Mouse (Mus musculus) myocyte (in vitro differentiated cells): ENCODE results near the gene Vgll4. TPM values are rescaled to one million over a fixed set of nuclear protein-coding genes. Genes with fewer than 3 reads are reported as not detected.

ENCODE experiments used
- H3K27me3 ChIP-seq: one replicate; pipeline ENCODE4 v1.6.1; 2011; ENCODE audit not compliant: control insufficient read depth, insufficient read depth, insufficient read length
- H3K36me3 ChIP-seq: one replicate; pipeline ENCODE4 v1.6.1; 2011; ENCODE audit not compliant: control insufficient read depth, insufficient read depth
- H3K4me2 ChIP-seq: one replicate; pipeline ENCODE4 v1.6.1; 2011; ENCODE audit warnings: low read depth, control low read depth
- H3K4me3 ChIP-seq: one replicate; pipeline ENCODE4 v1.5.1; 2011; ENCODE audit warnings: mild to moderate bottlenecking, control low read depth, moderate library complexity
- H3K79me2 ChIP-seq: one replicate; pipeline ENCODE4 v1.6.1; 2011; ENCODE audit not compliant: control insufficient read depth, insufficient read depth
- H3ac ChIP-seq: one replicate; pipeline ENCODE4 v1.6.1; 2011; ENCODE audit not compliant: control insufficient read depth, insufficient read length
- CEBPB ChIP-seq: IDR thresholded peaks from 2 replicates; pipeline ENCODE4 v1.6.1; 2011; ENCODE audit warnings: mild to moderate bottlenecking, moderate library complexity; ENCODE audit not compliant: poor library complexity, insufficient read depth, severe bottlenecking
- E2F4 ChIP-seq: IDR thresholded peaks from one replicate; pipeline ENCODE4 v1.6.1; 2011; ENCODE audit warnings: mild to moderate bottlenecking, control low read depth, moderate library complexity; ENCODE audit not compliant: insufficient read depth
- MAX ChIP-seq: IDR thresholded peaks from one replicate; pipeline ENCODE4 v1.6.1; 2011; ENCODE audit warnings: low read depth, mild to moderate bottlenecking, control low read depth
- MYOD1 ChIP-seq, 3 experiments: IDR thresholded peaks; one replicate each; pipeline ENCODE4 v1.6.1; 2011; ENCODE audit warnings: control low read depth in 2 of 3, low read depth in 2 of 3, mild to moderate bottlenecking in 2 of 3, moderate library complexity in 1 of 3; ENCODE audit not compliant: insufficient read length in 2 of 3, control insufficient read depth in 1 of 3
- MYOG ChIP-seq, 3 experiments: IDR thresholded peaks; one replicate each; pipeline ENCODE4 v1.6.1; 2011; ENCODE audit warnings: control low read depth in 2 of 3, low read depth in 2 of 3, mild to moderate bottlenecking in 2 of 3; ENCODE audit not compliant: insufficient read length in 2 of 3, control insufficient read depth in 1 of 3, insufficient read depth in 1 of 3
- POLR2A ChIP-seq: IDR thresholded peaks from one replicate; pipeline ENCODE4 v1.6.1; 2011; ENCODE audit warnings: low read depth, mild to moderate bottlenecking, control low read depth, moderate library complexity; ENCODE audit not compliant: insufficient read length
- POLR2AphosphoS2 ChIP-seq: IDR thresholded peaks from one replicate; pipeline ENCODE4 v1.6.1; 2011; ENCODE audit warnings: low read depth, control low read depth; ENCODE audit not compliant: insufficient read length
- REST ChIP-seq: IDR thresholded peaks from one replicate; pipeline ENCODE4 v1.6.1; 2011; ENCODE audit warnings: mild to moderate bottlenecking, control low read depth, moderate library complexity; ENCODE audit not compliant: insufficient read depth, insufficient read length
- SRF ChIP-seq: IDR thresholded peaks from one replicate; pipeline ENCODE4 v1.6.1; 2011; ENCODE audit warnings: low read depth; ENCODE audit not compliant: control insufficient read depth, insufficient read length
- TCF12 ChIP-seq: IDR thresholded peaks from one replicate; pipeline ENCODE4 v1.6.1; 2011; ENCODE audit warnings: mild to moderate bottlenecking, control low read depth; ENCODE audit not compliant: poor library complexity, insufficient read depth, severe bottlenecking
- TCF3 ChIP-seq: IDR thresholded peaks from one replicate; pipeline ENCODE4 v1.6.1; 2011; ENCODE audit warnings: low read depth, control low read depth; ENCODE audit not compliant: insufficient read length
- USF1 ChIP-seq: IDR thresholded peaks from one replicate; pipeline ENCODE4 v1.6.1; 2011; ENCODE audit warnings: low read depth, mild to moderate bottlenecking, control low read depth, moderate library complexity
- polyA plus RNA-seq: library from polyadenylated mRNA; unstranded; fragments of >200 nt; fragmentation: generic; extraction: Trizol; gene quantifications from one replicate; pipeline ENCODE4 v1.2.1, GENCODE M21; 2012; ENCODE audit warnings: missing spikeins

The Vgll4 gene
- polyA plus RNA-seq, 1 experiment: 21.1 TPM

- no peak overlapping the region for H3K4me3 ChIP-seq
- no peaks in the 10 kb centered on the region for H3K79me2 ChIP-seq
- no peaks in the 10 kb centered on the region for H3K27me3 ChIP-seq
- H3K4me2 ChIP-seq: no peak overlapping the region
- H3K36me3 ChIP-seq: no peaks in the 10 kb centered on the region
- no peak overlapping the region for H3ac ChIP-seq
- TF ChIP-seq MYOG (IDR thresholded peaks at IDR 0.05; ENCODE audit: control insufficient read depth in 1 of 3, insufficient read depth in 1 of 3, insufficient read length in 2 of 3, low read depth in 2 of 3) (no peak), POLR2A (no peak), E2F4 (no peak)
Measured at GRCm38 (mm10) chr6:114991909-114992308, 22.1 kb upstream of the Vgll4 start.

GRCm38 (mm10) chr6:114988619-114988980 is 18.8 kb upstream of the Vgll4 start:
- no peak overlapping the region for H3K4me3 ChIP-seq

GRCm38 (mm10) chr6:114987966-114988618 is 18.3 kb upstream of the Vgll4 start:
- TF ChIP-seq REST: no peak
- no peak for TF ChIP-seq USF1
- TF ChIP-seq CEBPB: no peak
- no peak for TF ChIP-seq MYOD1 (IDR thresholded peaks at IDR 0.05; ENCODE audit: control insufficient read depth in 1 of 3, insufficient read length in 2 of 3, low read depth in 2 of 3)
- no peak for TF ChIP-seq POLR2A
- no peak for TF ChIP-seq TCF12
- no peak for TF ChIP-seq MAX
- no peak for TF ChIP-seq TCF3
- no peak for TF ChIP-seq POLR2AphosphoS2
- TF ChIP-seq MYOG (IDR thresholded peaks at IDR 0.05; ENCODE audit: control insufficient read depth in 1 of 3, insufficient read depth in 1 of 3, insufficient read length in 2 of 3, low read depth in 2 of 3): no peak
- no peak for TF ChIP-seq SRF
- no peak for TF ChIP-seq E2F4
- Histone ChIP-seq H3K36me3 (no peaks in the 10 kb centered on the region), H3K79me2 (no peaks in the 10 kb centered on the region), H3K4me2 (no peak overlapping the region), H3K4me3 (no peak overlapping the region), H3K27me3 (no peaks in the 10 kb centered on the region), H3ac (no peak overlapping the region)

More at GRCm38 (mm10) chr6:114988619-114988980, 18.8 kb upstream of the Vgll4 start:
- Histone ChIP-seq H3K79me2 (no peaks in the 10 kb centered on the region), H3ac (no peak overlapping the region), H3K36me3 (no peaks in the 10 kb centered on the region), H3K4me2 (no peak overlapping the region), H3K27me3 (no peaks in the 10 kb centered on the region)
- TF ChIP-seq E2F4: no peak

GRCm38 (mm10) chr6:114982671-114983070 is 12.9 kb upstream of the Vgll4 start:
- Histone ChIP-seq H3ac (no peak overlapping the region), H3K79me2 (no peaks in the 10 kb centered on the region)
- no peak for TF ChIP-seq MYOG (IDR thresholded peaks at IDR 0.05; ENCODE audit: control insufficient read depth in 1 of 3, insufficient read depth in 1 of 3, insufficient read length in 2 of 3, low read depth in 2 of 3)
- no peak for TF ChIP-seq POLR2AphosphoS2
- TF ChIP-seq CEBPB: no peak
- TF ChIP-seq SRF: no peak
- no peak for TF ChIP-seq TCF3
- TF ChIP-seq USF1: no peak
- no peak for TF ChIP-seq E2F4
- no peak for TF ChIP-seq TCF12
- no peak for TF ChIP-seq REST
- TF ChIP-seq POLR2A: no peak
- TF ChIP-seq MYOD1 (IDR thresholded peaks at IDR 0.05; ENCODE audit: control insufficient read depth in 1 of 3, insufficient read length in 2 of 3, low read depth in 2 of 3): no peak
- TF ChIP-seq MAX: no peak

GRCm38 (mm10) chr6:114979715-114980114 is 9.9 kb upstream of the Vgll4 start:
- Histone ChIP-seq H3ac (no peak overlapping the region), H3K4me3 (no peak overlapping the region), H3K27me3 (peaks cover 6% of the 10 kb centered on the region), H3K79me2 (no peaks in the 10 kb centered on the region), H3K4me2 (no peak overlapping the region), H3K36me3 (no peaks in the 10 kb centered on the region)
- no peak for TF ChIP-seq E2F4
- no peak for TF ChIP-seq CEBPB
- TF ChIP-seq MYOG (IDR thresholded peaks at IDR 0.05; ENCODE audit: control insufficient read depth in 1 of 3, insufficient read depth in 1 of 3, insufficient read length in 2 of 3, low read depth in 2 of 3): no peak
- no peak for TF ChIP-seq TCF12
- TF ChIP-seq SRF: no peak
- TF ChIP-seq TCF3: no peak
- TF ChIP-seq POLR2AphosphoS2: no peak
- TF ChIP-seq REST: no peak
- TF ChIP-seq MAX: no peak
- no peak for TF ChIP-seq USF1
- no peak for TF ChIP-seq POLR2A
- no peak for TF ChIP-seq MYOD1 (IDR thresholded peaks at IDR 0.05; ENCODE audit: control insufficient read depth in 1 of 3, insufficient read length in 2 of 3, low read depth in 2 of 3)

More at GRCm38 (mm10) chr6:114982671-114983070, 12.9 kb upstream of the Vgll4 start:
- Histone ChIP-seq H3K4me3 (no peak overlapping the region), H3K27me3 (peaks cover 6% of the 10 kb centered on the region), H3K4me2 (no peak overlapping the region), H3K36me3 (no peaks in the 10 kb centered on the region)
